Mouse (Mus musculus): ENCODE data around the gene Stk10. TPM values are rescaled to one million over a fixed set of nuclear protein-coding genes. Genes with fewer than 3 reads are reported as not detected.
A peak's percentile ranks its signal among the peaks of the same experiment; 100 is the strongest.

Gene Stk10
- polyA plus RNA-seq, 1 experiment from 2014 or later: 2.9 TPM

- WGBS: 54% methylated on average over 2 of the region's 3 CpGs
- H3K9ac ChIP-seq: no peak overlapping the region
- peak overlapping the region; percentile 31; the same call in 1 of the 2 replicates for H3K27ac ChIP-seq
- H3K4me3 ChIP-seq: no peak overlapping the region
- no peaks in the 10 kb centered on the region for H3K27me3 ChIP-seq
- H3K4me2 ChIP-seq: no peak overlapping the region
- H3K36me3 ChIP-seq: no peaks in the 10 kb centered on the region
- ATAC-seq (ENCODE audit: borderline replicate concordance, extremely low read depth, low FRiP score, low TSS enrichment): no peak
- H3K9me3 ChIP-seq: no peaks in the 10 kb centered on the region
- H3K4me1 ChIP-seq: peaks cover 56% of the 10 kb centered on the region
Measured at GRCm38 (mm10) chr11:32542687-32543411, 9.7 kb downstream of the Stk10 start.

GRCm38 (mm10) chr11:32544041-32544440, 10.9 kb downstream of the Stk10 start:
- peaks cover 52% of the 10 kb centered on the region for H3K4me1 ChIP-seq
- no peak overlapping the region for H3K27ac ChIP-seq
- WGBS: 72% methylated on average over 6 of the region's 6 CpGs

GRCm38 (mm10) chr11:32544497-32544896, 11.4 kb downstream of the Stk10 start:
- Histone ChIP-seq H3K4me2 (no peak overlapping the region), H3K27me3 (no peaks in the 10 kb centered on the region), H3K4me3 (no peak overlapping the region), H3K9ac (no peak overlapping the region), H3K4me1 (peaks cover 47% of the 10 kb centered on the region), H3K36me3 (no peaks in the 10 kb centered on the region), H3K9me3 (no peaks in the 10 kb centered on the region), H3K27ac (no peak overlapping the region)
- 80% methylated on average over 5 of the region's 5 CpGs for WGBS
- ATAC-seq (ENCODE audit: borderline replicate concordance, extremely low read depth, low FRiP score, low TSS enrichment): no peak

More at GRCm38 (mm10) chr11:32544041-32544440, 10.9 kb downstream of the Stk10 start:
- Histone ChIP-seq H3K4me3 (no peak overlapping the region), H3K27me3 (no peaks in the 10 kb centered on the region), H3K9ac (no peak overlapping the region), H3K4me2 (no peak overlapping the region), H3K9me3 (no peaks in the 10 kb centered on the region), H3K36me3 (no peaks in the 10 kb centered on the region)
- no peak for ATAC-seq (ENCODE audit: borderline replicate concordance, extremely low read depth, low FRiP score, low TSS enrichment)

GRCm38 (mm10) chr11:32545605-32546004, 12.5 kb downstream of the Stk10 start:
- H3K36me3 ChIP-seq: no peaks in the 10 kb centered on the region
- peaks cover 46% of the 10 kb centered on the region for H3K4me1 ChIP-seq
- no peaks in the 10 kb centered on the region for H3K27me3 ChIP-seq
- no peak overlapping the region for H3K27ac ChIP-seq
- ATAC-seq (ENCODE audit: borderline replicate concordance, extremely low read depth, low FRiP score, low TSS enrichment): no peak
- 79% methylated on average over 12 of the region's 12 CpGs for WGBS
- H3K9me3 ChIP-seq: no peaks in the 10 kb centered on the region
- H3K4me3 ChIP-seq: no peak overlapping the region
- no peak overlapping the region for H3K4me2 ChIP-seq
- H3K9ac ChIP-seq: no peak overlapping the region

GRCm38 (mm10) chr11:32546483-32546882, 13.4 kb downstream of the Stk10 start:
- no peak overlapping the region for H3K4me3 ChIP-seq
- H3K9me3 ChIP-seq: no peaks in the 10 kb centered on the region
- no peak overlapping the region for H3K27ac ChIP-seq
- ATAC-seq (ENCODE audit: borderline replicate concordance, extremely low read depth, low FRiP score, low TSS enrichment): no peak
- H3K36me3 ChIP-seq: no peaks in the 10 kb centered on the region
- no peaks in the 10 kb centered on the region for H3K27me3 ChIP-seq
- no peak overlapping the region for H3K4me2 ChIP-seq
- peaks cover 55% of the 10 kb centered on the region for H3K4me1 ChIP-seq
- 23% methylated on average over 5 of the region's 5 CpGs for WGBS
- H3K9ac ChIP-seq: no peak overlapping the region

GRCm38 (mm10) chr11:32547391-32547947, 14.4 kb downstream of the Stk10 start:
- Histone ChIP-seq H3K36me3 (no peaks in the 10 kb centered on the region), H3K9ac (no peak overlapping the region), H3K27me3 (no peaks in the 10 kb centered on the region), H3K4me3 (no peak overlapping the region), H3K4me2 (no peak overlapping the region), H3K27ac (no peak overlapping the region), H3K9me3 (no peaks in the 10 kb centered on the region), H3K4me1 (peaks cover 63% of the 10 kb centered on the region)
- WGBS: 67% methylated on average over 10 of the region's 10 CpGs
- ATAC-seq (ENCODE audit: borderline replicate concordance, extremely low read depth, low FRiP score, low TSS enrichment): no peak

GRCm38 (mm10) chr11:32548240-32548639, 15.1 kb downstream of the Stk10 start:
- Histone ChIP-seq H3K9me3 (no peaks in the 10 kb centered on the region), H3K9ac (no peak overlapping the region), H3K4me2 (no peak overlapping the region), H3K4me1 (peaks cover 64% of the 10 kb centered on the region), H3K27me3 (no peaks in the 10 kb centered on the region), H3K36me3 (no peaks in the 10 kb centered on the region), H3K4me3 (no peak overlapping the region), H3K27ac (no peak overlapping the region)
- ATAC-seq (ENCODE audit: borderline replicate concordance, extremely low read depth, low FRiP score, low TSS enrichment): peak; percentile 51; the same call in 1 of the 2 replicates
- WGBS: 65% methylated on average over 4 of the region's 4 CpGs

GRCm38 (mm10) chr11:32549236-32549635, 16.1 kb downstream of the Stk10 start:
- Histone ChIP-seq H3K4me3 (no peak overlapping the region), H3K9me3 (no peaks in the 10 kb centered on the region), H3K27ac (no peak overlapping the region), H3K9ac (no peak overlapping the region), H3K36me3 (no peaks in the 10 kb centered on the region), H3K4me2 (no peak overlapping the region), H3K27me3 (no peaks in the 10 kb centered on the region), H3K4me1 (peaks cover 67% of the 10 kb centered on the region)
- WGBS: 78% methylated on average over 6 of the region's 6 CpGs
- no peak for ATAC-seq (ENCODE audit: borderline replicate concordance, extremely low read depth, low FRiP score, low TSS enrichment)

GRCm38 (mm10) chr11:32550102-32550501, 17.0 kb downstream of the Stk10 start:
- Histone ChIP-seq H3K36me3 (no peaks in the 10 kb centered on the region), H3K9me3 (no peaks in the 10 kb centered on the region), H3K27ac (no peak overlapping the region), H3K4me2 (no peak overlapping the region), H3K4me1 (peaks cover 63% of the 10 kb centered on the region), H3K4me3 (no peak overlapping the region), H3K27me3 (no peaks in the 10 kb centered on the region), H3K9ac (no peak overlapping the region)
- 65% methylated on average over 4 of the region's 4 CpGs for WGBS
- ATAC-seq (ENCODE audit: borderline replicate concordance, extremely low read depth, low FRiP score, low TSS enrichment): no peak

- H3K4me1 ChIP-seq: peaks cover 62% of the 10 kb centered on the region
- WGBS: 81% methylated on average over 4 of the region's 4 CpGs
- H3K9ac ChIP-seq: no peak overlapping the region
- H3K4me2 ChIP-seq: no peak overlapping the region
- no peak overlapping the region for H3K27ac ChIP-seq
- no peak overlapping the region for H3K4me3 ChIP-seq
- no peaks in the 10 kb centered on the region for H3K27me3 ChIP-seq
- H3K36me3 ChIP-seq: no peaks in the 10 kb centered on the region
- ATAC-seq (ENCODE audit: borderline replicate concordance, extremely low read depth, low FRiP score, low TSS enrichment): no peak
- no peaks in the 10 kb centered on the region for H3K9me3 ChIP-seq
Measured at GRCm38 (mm10) chr11:32551056-32551455, 18.0 kb downstream of the Stk10 start.

GRCm38 (mm10) chr11:32551579-32552297, 18.6 kb downstream of the Stk10 start:
- 55% methylated on average over 12 of the region's 12 CpGs for whole genome bisulfite sequencing
- ATAC-seq (ENCODE audit: borderline replicate concordance, extremely low read depth, low FRiP score, low TSS enrichment): no peak
- peaks cover 55% of the 10 kb centered on the region for H3K4me1 ChIP-seq

More at GRCm38 (mm10) chr11:32551579-32552297, 18.6 kb downstream of the Stk10 start:
- no peaks in the 10 kb centered on the region for H3K9me3 ChIP-seq
- no peak overlapping the region for H3K27ac ChIP-seq
- H3K27me3 ChIP-seq: no peaks in the 10 kb centered on the region
- no peak overlapping the region for H3K4me3 ChIP-seq
- H3K9ac ChIP-seq: no peak overlapping the region
- H3K4me2 ChIP-seq: no peak overlapping the region
- no peaks in the 10 kb centered on the region for H3K36me3 ChIP-seq

All from lung, embryonic 15.5 days (tissue).